Mouse (Mus musculus) neural tube, embryonic 14.5 days (tissue): ENCODE results near the gene Rimbp2. TPM values are rescaled to one million over a fixed set of nuclear protein-coding genes. Genes with fewer than 3 reads are reported as not detected.

Experiments
- ATAC-seq: fragments of 200-750 bp; cut with Nextera tagmentation; 2 replicates; pipeline ENCODE4 v1.8.0; 2017; ENCODE audit warnings: low read depth, mild to moderate bottlenecking, moderate TSS enrichment, moderate library complexity
- H3K27ac ChIP-seq: fragments of 300-500 bp; sonication (generic); 2 replicates; pipeline ENCODE4 v1.5.1; 2014; ENCODE audit warnings: low read depth, mild to moderate bottlenecking, control low read depth, low read length, moderate library complexity, mixed read lengths
- H3K27me3 ChIP-seq: fragments of 300-500 bp; sonication (generic); 2 replicates; pipeline ENCODE4 v1.6.1; 2014; ENCODE audit warnings: low read length; ENCODE audit not compliant: control insufficient read depth, insufficient read depth
- H3K36me3 ChIP-seq: fragments of 300-500 bp; sonication (generic); 2 replicates; pipeline ENCODE4 v1.6.1; 2014; ENCODE audit warnings: low read length, mixed read lengths; ENCODE audit not compliant: control insufficient read depth, insufficient read depth
- H3K4me1 ChIP-seq: fragments of 300-500 bp; sonication (generic); 2 replicates; pipeline ENCODE4 v1.6.1; 2014; ENCODE audit warnings: low read length; ENCODE audit not compliant: control insufficient read depth, insufficient read depth
- H3K4me2 ChIP-seq: fragments of 300-500 bp; sonication (generic); 2 replicates; pipeline ENCODE4 v1.6.1; 2014; ENCODE audit warnings: mild to moderate bottlenecking, low read depth, low read length, control low read depth
- H3K4me3 ChIP-seq: fragments of 300-500 bp; sonication (generic); 2 replicates; pipeline ENCODE4 v1.5.1; 2014; ENCODE audit warnings: low read depth, low read length, control low read depth, mixed read lengths
- H3K9ac ChIP-seq: fragments of 300-500 bp; sonication (generic); replicated peaks from 2 replicates; pipeline ENCODE4 v1.6.1; 2014; ENCODE audit warnings: low read depth, mild to moderate bottlenecking, control low read depth, low read length, mixed read lengths
- H3K9me3 ChIP-seq: fragments of 300-500 bp; sonication (generic); 2 replicates; pipeline ENCODE4 v1.6.1; 2016; ENCODE audit warnings: low read length; ENCODE audit not compliant: control insufficient read depth
- WGBS: fragments of 180-500 bp; shearing (Covaris S2); extraction: QIAGEN DNeasy Blood & Tissue Kit; methylation state at CpG from one replicate; pipeline ENCODE4 v1.1.7; 2014; 5-methylcytosine and 5-hydroxymethylcytosine counted together
- polyA plus RNA-seq: library from polyadenylated mRNA; unstranded; fragments of >200 nt; fragmentation: Nextera tagmentation; extraction: Ambion mirVana; gene quantifications from 2 replicates; pipeline ENCODE4 v1.2.1, GENCODE M21; 2014

The Rimbp2 gene
- polyA plus RNA-seq, 1 experiment from 2014 or later: 8.0 TPM

GRCm38 (mm10) chr5:128912374-128912773 lies 40.9 kb downstream of the Rimbp2 start:
- Histone ChIP-seq H3K4me3 (no peak overlapping the region), H3K27ac (no peak overlapping the region), H3K9me3 (no peaks in the 10 kb centered on the region), H3K36me3 (no peaks in the 10 kb centered on the region), H3K4me1 (no peaks in the 10 kb centered on the region), H3K27me3 (no peaks in the 10 kb centered on the region), H3K9ac (no peak overlapping the region), H3K4me2 (no peak overlapping the region)
- 95% methylated on average over 3 of the region's 3 CpGs for WGBS
- ATAC-seq: no peak

GRCm38 (mm10) chr5:128911593-128911992 lies 41.7 kb downstream of the Rimbp2 start:
- whole genome bisulfite sequencing: 63% methylated on average over 8 of the region's 9 CpGs
- no peaks in the 10 kb centered on the region for H3K27me3 ChIP-seq
- no peak overlapping the region for H3K4me2 ChIP-seq

DNA sequence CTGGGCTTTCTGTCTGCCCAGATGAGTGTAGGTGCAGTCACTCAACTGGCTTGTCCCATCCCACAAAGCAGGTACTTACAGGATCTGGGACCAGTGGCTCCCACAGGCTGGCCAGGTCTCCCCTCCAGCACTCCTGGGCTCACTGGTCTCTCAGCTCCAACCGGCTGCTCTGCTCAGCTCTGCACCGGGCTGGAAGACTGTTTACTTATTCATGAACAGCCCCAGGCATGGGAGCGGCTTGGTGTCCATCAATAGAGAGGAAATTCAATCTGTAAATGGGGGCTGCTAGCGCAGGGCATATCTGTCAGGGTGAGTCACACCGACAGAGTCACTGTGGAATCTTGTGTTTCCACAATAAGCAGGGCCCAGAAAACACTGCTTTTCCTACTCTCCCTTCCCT lies 49.2 kb downstream of the Rimbp2 start:
- Histone ChIP-seq H3K4me3 (no peak overlapping the region), H3K27ac (no peak overlapping the region; the same call in 1 of the 2 replicates), H3K27me3 (no peaks in the 10 kb centered on the region), H3K4me1 (peaks cover 15% of the 10 kb centered on the region), H3K9me3 (no peaks in the 10 kb centered on the region), H3K9ac (no peak overlapping the region), H3K4me2 (no peak overlapping the region; the same call in 1 of the 2 replicates), H3K36me3 (no peaks in the 10 kb centered on the region)
- ATAC-seq: peak; percentile 48; the same call in 1 of the 2 replicates
- WGBS: 11% methylated on average over 5 of the region's 5 CpGs

More at GRCm38 (mm10) chr5:128911593-128911992, 41.7 kb downstream of the Rimbp2 start:
- no peak for ATAC-seq
- Histone ChIP-seq H3K9ac (no peak overlapping the region), H3K36me3 (no peaks in the 10 kb centered on the region), H3K9me3 (no peaks in the 10 kb centered on the region), H3K27ac (no peak overlapping the region), H3K4me3 (no peak overlapping the region), H3K4me1 (no peaks in the 10 kb centered on the region)

- no peak overlapping the region for H3K9ac ChIP-seq
- peaks cover 15% of the 10 kb centered on the region for H3K4me1 ChIP-seq
- peak overlapping the region; percentile 6; the same call in 1 of the 2 replicates for H3K27ac ChIP-seq
- 19% methylated on average over 12 of the region's 12 CpGs for WGBS
- H3K36me3 ChIP-seq: no peaks in the 10 kb centered on the region
- no peaks in the 10 kb centered on the region for H3K27me3 ChIP-seq
- H3K4me2 ChIP-seq: no peak overlapping the region
- peaks cover 2% of the 10 kb centered on the region; the same call in 1 of the 2 replicates for H3K9me3 ChIP-seq
- ATAC-seq: peak; percentile 81
- no peak overlapping the region for H3K4me3 ChIP-seq
Measured at GRCm38 (mm10) chr5:128903120-128903519, 50.2 kb downstream of the Rimbp2 start.

- Histone ChIP-seq H3K36me3 (no peaks in the 10 kb centered on the region), H3K27ac (no peak overlapping the region), H3K4me1 (peaks cover 15% of the 10 kb centered on the region), H3K9me3 (peaks cover 2% of the 10 kb centered on the region; the same call in 1 of the 2 replicates), H3K4me2 (no peak overlapping the region), H3K27me3 (no peaks in the 10 kb centered on the region), H3K4me3 (no peak overlapping the region), H3K9ac (no peak overlapping the region)
- no peak for ATAC-seq
- 67% methylated on average over 13 of the region's 13 CpGs for WGBS
Measured at GRCm38 (mm10) chr5:128899971-128900370, 53.3 kb downstream of the Rimbp2 start.

GRCm38 (mm10) chr5:128894921-128895320 lies 58.4 kb downstream of the Rimbp2 start:
- 80% methylated on average over 5 of the region's 5 CpGs for WGBS
- ATAC-seq: no peak
- Histone ChIP-seq H3K4me2 (no peak overlapping the region), H3K4me3 (no peak overlapping the region), H3K36me3 (no peaks in the 10 kb centered on the region), H3K27me3 (no peaks in the 10 kb centered on the region), H3K9ac (no peak overlapping the region), H3K9me3 (peaks cover 2% of the 10 kb centered on the region; the same call in 1 of the 2 replicates), H3K4me1 (no peaks in the 10 kb centered on the region), H3K27ac (no peak overlapping the region)

DNA sequence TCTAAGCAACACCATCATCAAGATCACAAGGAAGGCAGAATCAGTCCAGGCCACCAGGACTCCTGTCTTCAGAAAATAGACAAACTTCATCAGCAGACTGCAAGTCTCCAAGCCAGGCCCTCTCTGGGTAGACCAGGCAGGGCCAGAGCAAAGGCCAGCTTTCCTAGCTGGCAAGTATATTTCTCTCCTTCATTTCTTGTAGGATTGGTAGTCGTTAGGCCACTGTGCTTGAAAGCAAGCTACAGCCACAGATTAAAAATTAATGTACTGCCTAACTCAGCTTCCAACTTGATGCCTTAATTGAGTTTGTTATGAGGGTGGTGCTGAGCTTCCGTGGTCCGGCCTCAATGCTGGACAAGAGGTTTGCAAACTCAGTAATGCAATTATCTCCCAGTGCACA lies 65.7 kb downstream of the Rimbp2 start:
- Histone ChIP-seq H3K27me3 (no peaks in the 10 kb centered on the region), H3K4me3 (no peak overlapping the region), H3K9me3 (no peaks in the 10 kb centered on the region), H3K36me3 (no peaks in the 10 kb centered on the region), H3K4me2 (no peak overlapping the region), H3K9ac (no peak overlapping the region), H3K27ac (no peak overlapping the region), H3K4me1 (0 out of 2 replicates have a peak, but pooled peaks cover 3% of the 10 kb centered on the region)
- WGBS: 67% methylated on average over 3 of the region's 3 CpGs
- no peak for ATAC-seq

GRCm38 (mm10) chr5:128884320-128884719 lies 69.0 kb downstream of the Rimbp2 start:
- H3K4me2 ChIP-seq: no peak overlapping the region
- no peak overlapping the region for H3K9ac ChIP-seq
- no peaks in the 10 kb centered on the region for H3K27me3 ChIP-seq
- no peaks in the 10 kb centered on the region for H3K36me3 ChIP-seq
- no peak overlapping the region for H3K27ac ChIP-seq
- ATAC-seq: no peak
- WGBS: 72% methylated on average over 5 of the region's 5 CpGs
- no peak overlapping the region for H3K4me3 ChIP-seq
- H3K4me1 ChIP-seq: 0 out of 2 replicates have a peak, but pooled peaks cover 3% of the 10 kb centered on the region
- no peaks in the 10 kb centered on the region for H3K9me3 ChIP-seq

GRCm38 (mm10) chr5:128879092-128879491 lies 74.2 kb downstream of the Rimbp2 start:
- H3K4me3 ChIP-seq: no peak overlapping the region
- 50% methylated on average over 3 of the region's 3 CpGs for WGBS

More at GRCm38 (mm10) chr5:128879092-128879491, 74.2 kb downstream of the Rimbp2 start:
- no peak overlapping the region for H3K27ac ChIP-seq
- H3K9ac ChIP-seq: no peak overlapping the region
- no peaks in the 10 kb centered on the region for H3K27me3 ChIP-seq
- no peaks in the 10 kb centered on the region for H3K36me3 ChIP-seq
- no peak overlapping the region for H3K4me2 ChIP-seq
- no peaks in the 10 kb centered on the region for H3K9me3 ChIP-seq
- ATAC-seq: no peak
- peaks cover 11% of the 10 kb centered on the region for H3K4me1 ChIP-seq
